Mouse (Mus musculus) hindbrain, embryonic 12.5 days (tissue): ENCODE measurements around the gene Golm1. TPM values are rescaled to one million over a fixed set of nuclear protein-coding genes. Genes with fewer than 3 reads are reported as not detected.

Experiments
- ATAC-seq: fragments of 200-750 bp; cut with Nextera tagmentation; 2 replicates; pipeline ENCODE4 v1.8.0; 2017; ENCODE audit warnings: moderate TSS enrichment; ENCODE audit not compliant: low FRiP score
- H3K27ac ChIP-seq: fragments of 300-500 bp; sonication (generic); 2 replicates; pipeline ENCODE4 v1.5.1; 2016; ENCODE audit warnings: mild to moderate bottlenecking
- H3K27me3 ChIP-seq: fragments of 300-500 bp; sonication (generic); 2 replicates; pipeline ENCODE4 v1.6.1; 2016; ENCODE audit warnings: mild to moderate bottlenecking
- H3K36me3 ChIP-seq: fragments of 300-500 bp; sonication (generic); 2 replicates; pipeline ENCODE4 v1.6.1; 2016; ENCODE audit warnings: mild to moderate bottlenecking
- H3K4me1 ChIP-seq: fragments of 300-500 bp; sonication (generic); 2 replicates; pipeline ENCODE4 v1.6.1; 2016
- H3K4me2 ChIP-seq: fragments of 300-500 bp; sonication (generic); replicated peaks from 2 replicates; pipeline ENCODE4 v1.6.1; 2016; ENCODE audit warnings: mild to moderate bottlenecking
- H3K4me3 ChIP-seq: fragments of 300-500 bp; sonication (generic); 2 replicates; pipeline ENCODE4 v1.5.1; 2016; ENCODE audit warnings: mild to moderate bottlenecking
- H3K9ac ChIP-seq: fragments of 300-500 bp; sonication (generic); 2 replicates; pipeline ENCODE4 v1.6.1; 2016; ENCODE audit warnings: mild to moderate bottlenecking, moderate library complexity
- H3K9me3 ChIP-seq: fragments of 300-500 bp; sonication (generic); replicated peaks from 2 replicates; pipeline ENCODE4 v1.6.1; 2016; ENCODE audit warnings: mild to moderate bottlenecking
- WGBS: fragments of 180-500 bp; shearing (Covaris S2); methylation state at CpG from one replicate; pipeline ENCODE4 v1.1.7; 2016; 5-methylcytosine and 5-hydroxymethylcytosine counted together
- polyA plus RNA-seq: library from polyadenylated mRNA; unstranded; fragments of >200 nt; fragmentation: Nextera tagmentation; extraction: Ambion mirVana; gene quantifications from 2 replicates; pipeline ENCODE4 v1.2.1, GENCODE M21; 2016

The Golm1 gene
- polyA plus RNA-seq, 1 experiment from 2014 or later, result 91.3 TPM

- H3K4me2 ChIP-seq, result no peak within 1 kb of the TSS
- H3K9ac ChIP-seq, result no peak within 1 kb of the TSS
- no peak within 1 kb of the TSS for H3K27ac ChIP-seq
- H3K4me1 ChIP-seq, result 0 out of 2 replicates have a peak, but pooled peaks cover 2% of the 10 kb centered on the region
- H3K27me3 ChIP-seq, result peaks cover 9% of the 10 kb centered on the region; the same call in 1 of the 2 replicates
- H3K4me3 ChIP-seq, result no peak within 1 kb of the TSS
- no peaks in the 10 kb centered on the region for H3K9me3 ChIP-seq
- H3K36me3 ChIP-seq, result no peaks in the 10 kb centered on the region
- WGBS, result 87% methylated on average over 3 of the region's 3 CpGs
- no peak for ATAC-seq
These were observed 18.4 kb upstream of the Golm1 start, which contains the start of gene 4921517D22Rik for GRCm38 (mm10) chr13:59694008-59694407. Gene 4921517D22Rik, minus strand, starts transcription at chr13:59694108.

- Histone ChIP-seq H3K4me1 (0 out of 2 replicates have a peak, but pooled peaks cover 2% of the 10 kb centered on the region), H3K9me3 (no peaks in the 10 kb centered on the region), H3K27me3 (peaks cover 9% of the 10 kb centered on the region; the same call in 1 of the 2 replicates), H3K4me3 (no peak overlapping the region), H3K27ac (no peak overlapping the region), H3K4me2 (no peak overlapping the region), H3K36me3 (no peaks in the 10 kb centered on the region), H3K9ac (no peak overlapping the region)
- WGBS, result 32% methylated on average over 10 of the region's 10 CpGs
- no peak for ATAC-seq
These were observed 15.9 kb upstream of the Golm1 start for GRCm38 (mm10) chr13:59691478-59691877.

- Histone ChIP-seq H3K9me3 (no peaks in the 10 kb centered on the region), H3K9ac (no peak overlapping the region), H3K4me1 (0 out of 2 replicates have a peak, but pooled peaks cover 2% of the 10 kb centered on the region), H3K36me3 (no peaks in the 10 kb centered on the region), H3K27me3 (peaks cover 9% of the 10 kb centered on the region; the same call in 1 of the 2 replicates), H3K4me3 (no peak overlapping the region), H3K4me2 (no peak overlapping the region), H3K27ac (no peak overlapping the region)
- ATAC-seq, result no peak
- 81% methylated on average over 7 of the region's 7 CpGs for WGBS
These were observed 15.0 kb upstream of the Golm1 start for GRCm38 (mm10) chr13:59690576-59690975.

- Histone ChIP-seq H3K27me3 (peaks cover 9% of the 10 kb centered on the region; the same call in 1 of the 2 replicates), H3K9me3 (no peaks in the 10 kb centered on the region), H3K4me3 (no peak overlapping the region), H3K9ac (no peak overlapping the region), H3K4me1 (0 out of 2 replicates have a peak, but pooled peaks cover 2% of the 10 kb centered on the region), H3K4me2 (no peak overlapping the region), H3K36me3 (no peaks in the 10 kb centered on the region), H3K27ac (no peak overlapping the region)
- WGBS, result 96% methylated on average over 3 of the region's 3 CpGs
- ATAC-seq, result no peak
These were observed 14.2 kb upstream of the Golm1 start for GRCm38 (mm10) chr13:59689843-59690242.

GRCm38 (mm10) chr13:59689313-59689712 lies 13.7 kb upstream of the Golm1 start:
- no peak overlapping the region for H3K4me3 ChIP-seq
- no peaks in the 10 kb centered on the region for H3K36me3 ChIP-seq
- no peak for ATAC-seq
- WGBS, result 91% methylated on average over 9 of the region's 9 CpGs
- H3K9me3 ChIP-seq, result no peaks in the 10 kb centered on the region
- 0 out of 2 replicates have a peak, but pooled peaks cover 2% of the 10 kb centered on the region for H3K4me1 ChIP-seq
- no peak overlapping the region for H3K27ac ChIP-seq
- H3K9ac ChIP-seq, result no peak overlapping the region
- no peak overlapping the region for H3K4me2 ChIP-seq
- peaks cover 9% of the 10 kb centered on the region; the same call in 1 of the 2 replicates for H3K27me3 ChIP-seq

GRCm38 (mm10) chr13:59688338-59688770 lies 12.7 kb upstream of the Golm1 start:
- 0 out of 2 replicates have a peak, but pooled peaks cover 2% of the 10 kb centered on the region for H3K4me1 ChIP-seq
- peaks cover 5% of the 10 kb centered on the region; the same call in 1 of the 2 replicates for H3K27me3 ChIP-seq
- H3K36me3 ChIP-seq, result no peaks in the 10 kb centered on the region
- 63% methylated on average over 13 of the region's 13 CpGs for WGBS
- ATAC-seq, result no peak
- H3K9ac ChIP-seq, result no peak overlapping the region
- no peaks in the 10 kb centered on the region for H3K9me3 ChIP-seq
- H3K27ac ChIP-seq, result no peak overlapping the region
- no peak overlapping the region for H3K4me3 ChIP-seq
- H3K4me2 ChIP-seq, result no peak overlapping the region

GRCm38 (mm10) chr13:59685236-59685635 lies 9.6 kb upstream of the Golm1 start:
- H3K36me3 ChIP-seq, result no peaks in the 10 kb centered on the region
- H3K4me2 ChIP-seq, result no peak overlapping the region
- H3K27ac ChIP-seq, result no peak overlapping the region
- no peaks in the 10 kb centered on the region for H3K4me1 ChIP-seq
- H3K27me3 ChIP-seq, result no peaks in the 10 kb centered on the region
- H3K9me3 ChIP-seq, result no peaks in the 10 kb centered on the region
- H3K4me3 ChIP-seq, result no peak overlapping the region
- no peak for ATAC-seq
- WGBS, result 81% methylated on average over 3 of the region's 3 CpGs
- H3K9ac ChIP-seq, result no peak overlapping the region

- WGBS, result 37% methylated on average over 7 of the region's 7 CpGs
- Histone ChIP-seq H3K27me3 (no peaks in the 10 kb centered on the region), H3K36me3 (no peaks in the 10 kb centered on the region), H3K4me1 (no peaks in the 10 kb centered on the region), H3K9ac (no peak overlapping the region), H3K27ac (no peak overlapping the region), H3K9me3 (no peaks in the 10 kb centered on the region), H3K4me3 (no peak overlapping the region), H3K4me2 (no peak overlapping the region)
- no peak for ATAC-seq
These were observed 7.0 kb upstream of the Golm1 start for GRCm38 (mm10) chr13:59682629-59683028.

GRCm38 (mm10) chr13:59679908-59680307 lies 4.3 kb upstream of the Golm1 start:
- no peak overlapping the region for H3K9ac ChIP-seq
- H3K4me2 ChIP-seq, result no peak overlapping the region
- 82% methylated on average over 4 of the region's 4 CpGs for WGBS
- H3K4me3 ChIP-seq, result no peak overlapping the region
- H3K27me3 ChIP-seq, result no peaks in the 10 kb centered on the region
- H3K4me1 ChIP-seq, result no peaks in the 10 kb centered on the region
- H3K9me3 ChIP-seq, result no peaks in the 10 kb centered on the region
- H3K36me3 ChIP-seq, result no peaks in the 10 kb centered on the region
- no peak overlapping the region for H3K27ac ChIP-seq
- no peak for ATAC-seq

- Histone ChIP-seq H3K4me3 (no peak overlapping the region), H3K4me1 (no peaks in the 10 kb centered on the region; the same call in 1 of the 2 replicates)
- no peak for ATAC-seq
These were observed 3.7 kb upstream of the Golm1 start for GRCm38 (mm10) chr13:59679306-59679705.

GRCm38 (mm10) chr13:59676316-59677229 lies 962 bp upstream of the Golm1 start:
- Histone ChIP-seq H3K4me1 (peaks cover 15% of the 10 kb centered on the region), H3K9ac (no peak overlapping the region), H3K27me3 (no peaks in the 10 kb centered on the region), H3K36me3 (no peaks in the 10 kb centered on the region), H3K27ac (no peak overlapping the region), H3K9me3 (no peaks in the 10 kb centered on the region), H3K4me3 (no peak overlapping the region), H3K4me2 (no peak overlapping the region)
- WGBS, result 77% methylated on average over 12 of the region's 12 CpGs
- ATAC-seq, result no peak

More at GRCm38 (mm10) chr13:59679306-59679705, 3.7 kb upstream of the Golm1 start:
- Histone ChIP-seq H3K36me3 (no peaks in the 10 kb centered on the region), H3K9me3 (no peaks in the 10 kb centered on the region), H3K9ac (no peak overlapping the region), H3K4me2 (no peak overlapping the region), H3K27ac (no peak overlapping the region), H3K27me3 (no peaks in the 10 kb centered on the region)
- WGBS, result 55% methylated on average over 4 of the region's 4 CpGs

- ATAC-seq, result 0 out of 2 replicates have a peak, but pooled peaks have one; percentile 30
- H3K27ac ChIP-seq, result peak overlapping the region; percentile 90
These were observed 855 bp downstream of the Golm1 start for GRCm38 (mm10) chr13:59674761-59675150.

More at GRCm38 (mm10) chr13:59674761-59675150, 855 bp downstream of the Golm1 start:
- under 1% methylated on average over 13 of the region's 13 CpGs for WGBS
- Histone ChIP-seq H3K9ac (peak overlapping the region; percentile 90), H3K4me2 (peak overlapping the region; percentile 79), H3K27me3 (no peaks in the 10 kb centered on the region), H3K4me1 (peaks cover 27% of the 10 kb centered on the region), H3K36me3 (no peaks in the 10 kb centered on the region), H3K9me3 (no peaks in the 10 kb centered on the region), H3K4me3 (peak overlapping the region; percentile 79)
